Mouse (Mus musculus): ENCODE measurements around the gene Kif7.

- no peak for TF ChIP-seq JUN (IDR thresholded peaks at IDR 0.05; ENCODE audit: insufficient read depth, low read depth, low read length)
- no peak for TF ChIP-seq GABPA (IDR thresholded peaks at IDR 0.05; ENCODE audit: insufficient replicate concordance, low read depth, low read length)
These were observed 6.0 kb upstream of the Kif7 start for GRCm38 (mm10) chr7:79721386-79721977.

Measured in CH12.LX (cell line).